Mouse (Mus musculus) CD4-positive, CD25-positive, alpha-beta regulatory T cell (primary cell): Measurements from ENCODE around the gene Myh15. TPM values are rescaled to one million over a fixed set of nuclear protein-coding genes. Genes with fewer than 3 reads are reported as not detected.

ENCODE experiments used
- polyA plus RNA-seq: library from polyadenylated mRNA; unstranded; fragments of 100-300 nt; shearing (Covaris generic); gene quantifications from one replicate; pipeline ENCODE4 v1.2.1, GENCODE M21; 2017

The Myh15 gene
- 0.20 TPM for polyA plus RNA-seq

DNA sequence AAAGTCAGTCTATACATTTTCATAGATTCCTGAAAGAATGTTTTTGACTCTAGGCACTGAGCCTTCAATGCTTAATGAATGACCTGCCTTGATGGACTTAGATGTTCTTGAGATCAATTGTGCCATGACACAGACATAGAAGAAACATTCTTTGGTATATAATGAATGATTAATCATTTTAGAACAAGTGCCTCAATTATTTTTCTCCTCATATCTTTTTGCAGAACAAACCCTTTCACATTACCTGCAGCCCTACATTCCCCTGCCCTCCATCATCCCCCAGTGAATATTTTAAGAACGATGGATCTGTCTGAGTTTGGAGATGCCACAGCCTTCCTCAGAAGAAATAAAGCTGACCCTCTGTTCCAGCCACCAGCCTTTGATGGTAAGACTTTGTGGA, at the start of gene Myh15:
Myh15 (plus strand) TSS at position 301 of the 400 bp plus-strand sequence.

Other genes starting within 250 kb of the Myh15 start
- gene Retnlb, start 240.6 kb upstream of the Myh15 start, polyA plus RNA-seq = not detected
- not detected for gene Retnla, start 214.9 kb upstream of the Myh15 start, polyA plus RNA-seq
- gene Retnlg, start 184.9 kb upstream of the Myh15 start, polyA plus RNA-seq = not detected
- gene Dzip3, start 63.3 kb upstream of the Myh15 start, polyA plus RNA-seq = 6.8 TPM
- 2.8 TPM for gene Cip2a, start 63.3 kb upstream of the Myh15 start, polyA plus RNA-seq